Mouse (Mus musculus): ENCODE measurements around the gene Agbl4. TPM values are rescaled to one million over a fixed set of nuclear protein-coding genes. Genes with fewer than 3 reads are reported as not detected.

Gene Agbl4
- polyA plus RNA-seq, 1 experiment = not detected

DNA sequence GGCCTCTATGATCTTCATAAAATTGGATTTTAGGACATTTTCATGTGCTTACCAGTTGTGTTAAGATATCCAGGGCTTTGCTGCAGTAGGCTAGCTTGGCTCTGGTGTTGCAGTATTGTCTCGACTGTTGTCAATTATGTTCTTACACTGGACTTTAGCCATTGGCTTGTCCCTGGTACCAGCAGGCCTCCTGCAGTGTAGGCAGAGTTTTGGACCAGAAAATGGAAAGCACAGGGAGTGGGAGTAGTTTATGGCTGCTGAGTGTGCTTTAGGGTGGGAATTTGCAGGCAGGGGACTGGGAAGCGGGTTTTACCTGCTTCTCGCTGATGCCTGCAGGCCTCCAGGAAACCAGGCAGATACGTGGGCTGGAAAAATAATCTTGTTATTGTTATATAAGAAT, 132.3 kb downstream of the Agbl4 start:
- Histone ChIP-seq H3K4me2 (ENCODE audit: low read depth) (no peak overlapping the region), H3K79me2 (ENCODE audit: control insufficient read depth, insufficient read depth) (no peaks in the 10 kb centered on the region), H3K4me3 (no peak overlapping the region), H3K27me3 (ENCODE audit: control insufficient read depth, insufficient read depth, insufficient read length) (no peaks in the 10 kb centered on the region), H3K36me3 (ENCODE audit: control insufficient read depth, insufficient read depth) (no peaks in the 10 kb centered on the region), H3ac (ENCODE audit: control insufficient read depth, insufficient read length) (no peak overlapping the region)
- no peak for TF ChIP-seq USF1 (IDR thresholded peaks at IDR 0.05; ENCODE audit: low read depth)
- no peak for TF ChIP-seq REST (IDR thresholded peaks at IDR 0.05; ENCODE audit: insufficient read depth, insufficient read length)
- TF ChIP-seq CEBPB (IDR thresholded peaks at IDR 0.05; ENCODE audit: insufficient read depth, poor library complexity, severe bottlenecking) = no peak
- no peak for TF ChIP-seq MYOG (IDR thresholded peaks at IDR 0.05; ENCODE audit: control insufficient read depth in 1 of 3, insufficient read depth in 1 of 3, insufficient read length in 2 of 3, low read depth in 2 of 3)
- no peak for TF ChIP-seq E2F4 (IDR thresholded peaks at IDR 0.05; ENCODE audit: insufficient read depth)
- no peak for TF ChIP-seq TCF12 (IDR thresholded peaks at IDR 0.05; ENCODE audit: insufficient read depth, poor library complexity, severe bottlenecking)
- TF ChIP-seq POLR2AphosphoS2 (IDR thresholded peaks at IDR 0.05; ENCODE audit: insufficient read length, low read depth) = no peak
- no peak for TF ChIP-seq TCF3 (IDR thresholded peaks at IDR 0.05; ENCODE audit: insufficient read length, low read depth)
- no peak for TF ChIP-seq POLR2A (IDR thresholded peaks at IDR 0.05; ENCODE audit: insufficient read length, low read depth)
- TF ChIP-seq SRF (IDR thresholded peaks at IDR 0.05; ENCODE audit: control insufficient read depth, insufficient read length, low read depth) = no peak
- TF ChIP-seq MYOD1 (IDR thresholded peaks at IDR 0.05; ENCODE audit: control insufficient read depth in 1 of 3, insufficient read length in 2 of 3, low read depth in 2 of 3) = no peak
- no peak for TF ChIP-seq MAX (IDR thresholded peaks at IDR 0.05; ENCODE audit: low read depth)

DNA sequence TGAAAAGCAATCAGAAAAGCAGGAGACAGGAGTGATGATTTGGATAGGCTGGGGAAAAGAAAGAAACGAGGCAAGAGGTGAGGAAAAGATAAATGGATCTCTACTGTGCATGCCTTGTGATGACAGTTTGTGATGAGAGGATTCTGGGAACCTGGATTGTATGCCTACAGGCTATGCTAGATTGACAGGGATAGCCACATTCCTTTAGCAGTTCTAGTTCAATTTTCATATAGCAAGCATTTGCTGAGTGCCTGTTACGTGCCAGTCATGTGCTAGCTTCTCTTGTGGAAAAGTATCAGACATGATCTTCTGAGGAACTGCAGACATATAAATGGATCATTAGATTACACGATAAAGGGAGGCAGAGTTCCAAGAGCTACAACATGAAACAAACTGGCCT, 151.8 kb downstream of the Agbl4 start:
- Histone ChIP-seq H3K79me2 (ENCODE audit: control insufficient read depth, insufficient read depth) (no peaks in the 10 kb centered on the region), H3K36me3 (ENCODE audit: control insufficient read depth, insufficient read depth) (no peaks in the 10 kb centered on the region), H3K27me3 (ENCODE audit: control insufficient read depth, insufficient read depth, insufficient read length) (no peaks in the 10 kb centered on the region), H3K4me2 (ENCODE audit: low read depth) (no peak overlapping the region), H3ac (ENCODE audit: control insufficient read depth, insufficient read length) (no peak overlapping the region), H3K4me3 (no peak overlapping the region)
- TF ChIP-seq USF1 (IDR thresholded peaks at IDR 0.05; ENCODE audit: low read depth) (no peak), TCF3 (IDR thresholded peaks at IDR 0.05; ENCODE audit: insufficient read length, low read depth) (no peak), CEBPB (IDR thresholded peaks at IDR 0.05; ENCODE audit: insufficient read depth, poor library complexity, severe bottlenecking) (no peak), E2F4 (IDR thresholded peaks at IDR 0.05; ENCODE audit: insufficient read depth) (no peak), MYOD1 (IDR thresholded peaks at IDR 0.05; ENCODE audit: control insufficient read depth in 1 of 3, insufficient read length in 2 of 3, low read depth in 2 of 3) (no peak), POLR2A (IDR thresholded peaks at IDR 0.05; ENCODE audit: insufficient read length, low read depth) (no peak), POLR2AphosphoS2 (IDR thresholded peaks at IDR 0.05; ENCODE audit: insufficient read length, low read depth) (no peak), SRF (IDR thresholded peaks at IDR 0.05; ENCODE audit: control insufficient read depth, insufficient read length, low read depth) (no peak), MAX (IDR thresholded peaks at IDR 0.05; ENCODE audit: low read depth) (no peak), REST (IDR thresholded peaks at IDR 0.05; ENCODE audit: insufficient read depth, insufficient read length) (no peak), MYOG (IDR thresholded peaks at IDR 0.05; ENCODE audit: control insufficient read depth in 1 of 3, insufficient read depth in 1 of 3, insufficient read length in 2 of 3, low read depth in 2 of 3) (no peak), TCF12 (IDR thresholded peaks at IDR 0.05; ENCODE audit: insufficient read depth, poor library complexity, severe bottlenecking) (no peak)

DNA sequence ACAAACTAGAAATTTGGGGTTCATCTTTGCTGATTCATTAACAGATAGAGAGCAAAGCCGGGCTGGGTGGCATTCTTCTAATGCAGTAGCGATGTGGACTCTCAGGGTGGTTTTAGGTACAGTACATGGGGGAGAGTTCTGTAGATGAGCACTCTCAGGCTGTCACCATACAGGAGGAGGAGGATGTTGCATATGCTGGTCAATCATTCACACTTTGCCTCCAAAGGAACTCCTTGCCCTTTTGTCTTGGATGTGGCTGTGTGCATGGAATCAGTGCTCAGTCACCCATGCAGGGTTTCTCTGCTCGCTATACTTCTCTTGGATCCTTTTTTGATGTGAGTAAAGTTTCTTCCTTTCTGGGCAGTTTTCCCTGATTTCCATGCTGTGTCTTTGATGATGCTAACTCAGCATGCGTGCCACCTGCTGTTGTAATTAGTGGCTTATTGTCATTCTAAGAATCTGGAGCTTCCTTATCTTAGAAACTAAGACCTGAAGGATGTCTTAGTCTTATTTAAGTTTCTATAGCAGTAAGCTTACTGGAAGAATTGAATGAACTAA, 200.3 kb downstream of the Agbl4 start:
- H3K79me2 ChIP-seq (ENCODE audit: control insufficient read depth, insufficient read depth) = no peaks in the 10 kb centered on the region
- H3K4me2 ChIP-seq (ENCODE audit: low read depth) = no peak overlapping the region
- H3K27me3 ChIP-seq (ENCODE audit: control insufficient read depth, insufficient read depth, insufficient read length) = no peaks in the 10 kb centered on the region
- H3K36me3 ChIP-seq (ENCODE audit: control insufficient read depth, insufficient read depth) = no peaks in the 10 kb centered on the region
- TF ChIP-seq REST (IDR thresholded peaks at IDR 0.05; ENCODE audit: insufficient read depth, insufficient read length) (no peak), TCF12 (IDR thresholded peaks at IDR 0.05; ENCODE audit: insufficient read depth, poor library complexity, severe bottlenecking) (no peak), TCF3 (IDR thresholded peaks at IDR 0.05; ENCODE audit: insufficient read length, low read depth) (no peak), MYOG (IDR thresholded peaks at IDR 0.05; ENCODE audit: control insufficient read depth in 1 of 3, insufficient read depth in 1 of 3, insufficient read length in 2 of 3, low read depth in 2 of 3) (no peak), POLR2A (IDR thresholded peaks at IDR 0.05; ENCODE audit: insufficient read length, low read depth) (no peak), POLR2AphosphoS2 (IDR thresholded peaks at IDR 0.05; ENCODE audit: insufficient read length, low read depth) (no peak), MYOD1 (IDR thresholded peaks at IDR 0.05; ENCODE audit: control insufficient read depth in 1 of 3, insufficient read length in 2 of 3, low read depth in 2 of 3) (no peak)
- no peak overlapping the region for H3K4me3 ChIP-seq
- no peak overlapping the region for H3ac ChIP-seq (ENCODE audit: control insufficient read depth, insufficient read length)

DNA sequence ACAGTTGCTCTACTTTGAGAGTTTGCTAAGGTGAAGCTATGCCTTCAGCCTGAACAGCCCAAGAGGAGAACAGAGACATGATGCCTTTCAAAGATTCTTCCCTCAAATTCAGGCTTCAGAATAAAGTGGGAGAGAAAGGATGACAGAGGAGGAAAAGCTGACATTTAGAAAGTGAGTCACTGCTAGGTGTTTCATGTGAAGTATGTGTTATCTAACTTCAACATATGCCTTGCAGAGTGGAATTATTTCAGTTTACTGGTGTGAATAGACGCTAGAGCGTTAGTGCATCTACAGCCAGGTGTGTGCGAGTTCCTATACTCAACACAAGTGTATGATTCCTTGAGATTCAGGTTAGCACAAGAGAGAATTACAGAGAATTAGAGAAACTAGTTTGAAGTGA, 244.0 kb downstream of the Agbl4 start:
- no peak overlapping the region for H3K4me3 ChIP-seq
- H3K79me2 ChIP-seq (ENCODE audit: control insufficient read depth, insufficient read depth) = no peaks in the 10 kb centered on the region
- TF ChIP-seq REST (IDR thresholded peaks at IDR 0.05; ENCODE audit: insufficient read depth, insufficient read length) (no peak), POLR2A (IDR thresholded peaks at IDR 0.05; ENCODE audit: insufficient read length, low read depth) (no peak), SRF (IDR thresholded peaks at IDR 0.05; ENCODE audit: control insufficient read depth, insufficient read length, low read depth) (no peak), POLR2AphosphoS2 (IDR thresholded peaks at IDR 0.05; ENCODE audit: insufficient read length, low read depth) (no peak), MAX (IDR thresholded peaks at IDR 0.05; ENCODE audit: low read depth) (no peak), TCF12 (IDR thresholded peaks at IDR 0.05; ENCODE audit: insufficient read depth, poor library complexity, severe bottlenecking) (no peak), MYOD1 (IDR thresholded peaks at IDR 0.05; ENCODE audit: control insufficient read depth in 1 of 3, insufficient read length in 2 of 3, low read depth in 2 of 3) (no peak), TCF3 (IDR thresholded peaks at IDR 0.05; ENCODE audit: insufficient read length, low read depth) (no peak), USF1 (IDR thresholded peaks at IDR 0.05; ENCODE audit: low read depth) (no peak), MYOG (IDR thresholded peaks at IDR 0.05; ENCODE audit: control insufficient read depth in 1 of 3, insufficient read depth in 1 of 3, insufficient read length in 2 of 3, low read depth in 2 of 3) (no peak), E2F4 (IDR thresholded peaks at IDR 0.05; ENCODE audit: insufficient read depth) (no peak), CEBPB (IDR thresholded peaks at IDR 0.05; ENCODE audit: insufficient read depth, poor library complexity, severe bottlenecking) (no peak)
- H3ac ChIP-seq (ENCODE audit: control insufficient read depth, insufficient read length) = no peak overlapping the region
- no peak overlapping the region for H3K4me2 ChIP-seq (ENCODE audit: low read depth)
- no peaks in the 10 kb centered on the region for H3K27me3 ChIP-seq (ENCODE audit: control insufficient read depth, insufficient read depth, insufficient read length)
- H3K36me3 ChIP-seq (ENCODE audit: control insufficient read depth, insufficient read depth) = no peaks in the 10 kb centered on the region
